Comparison of ENCODE assay signal across 34 mouse cellular contexts in genomic region chr11:12867541-12867940, GRCm38 (mm10).
"Had no signal": no experiment of that assay in that cellular context is flagged by ENCODE, and none has a peak within 500 bp of the region (broad histone marks: within the 10 kb centered on the region; RNA-seq: fewer than 3 reads in every experiment).

No protein-coding gene starts in this region.

- H3K36me3 ChIP-seq: heart, embryonic 12.5 days; heart, embryonic 13.5 days; heart, embryonic 15.5 days; hindbrain, embryonic 10.5 days; hindbrain, embryonic 12.5 days; hindbrain, embryonic 13.5 days; hindbrain, embryonic 15.5 days; intestine, embryonic 15.5 days; kidney, embryonic 15.5 days had no signal

- H3K4me1 ChIP-seq: heart, embryonic 12.5 days; heart, embryonic 13.5 days; heart, embryonic 15.5 days; hindbrain, embryonic 10.5 days; hindbrain, embryonic 12.5 days; hindbrain, embryonic 13.5 days; hindbrain, embryonic 15.5 days; intestine, embryonic 15.5 days; kidney, embryonic 15.5 days had no signal

- H3K9ac ChIP-seq: heart, embryonic 12.5 days; heart, embryonic 13.5 days; heart, embryonic 15.5 days; hindbrain, embryonic 12.5 days; hindbrain, embryonic 13.5 days; hindbrain, embryonic 14.5 days; hindbrain, embryonic 15.5 days; intestine, embryonic 15.5 days; kidney, embryonic 15.5 days had no signal

- H3K4me3 ChIP-seq: heart, embryonic 12.5 days; heart, embryonic 13.5 days; heart, embryonic 15.5 days; hindbrain, embryonic 10.5 days; hindbrain, embryonic 12.5 days; hindbrain, embryonic 13.5 days; hindbrain, embryonic 15.5 days; intestine, embryonic 15.5 days; kidney, embryonic 15.5 days; layer of hippocampus, adult 2 months; left cerebral cortex, adult 2 months had no signal

- H3K27ac ChIP-seq: heart, embryonic 13.5 days; heart, embryonic 15.5 days; hindbrain, embryonic 10.5 days; hindbrain, embryonic 12.5 days; hindbrain, embryonic 13.5 days; hindbrain, embryonic 14.5 days; hindbrain, embryonic 15.5 days; hindbrain, postnatal 0 days; intestine, embryonic 15.5 days; kidney, embryonic 15.5 days; kidney, postnatal 0 days; layer of hippocampus, adult 2 months; left cerebral cortex, adult 2 months had no signal

- H3K4me2 ChIP-seq: heart, embryonic 11.5 days; heart, embryonic 12.5 days; heart, embryonic 13.5 days; heart, embryonic 15.5 days; hindbrain, embryonic 12.5 days; hindbrain, embryonic 13.5 days; hindbrain, embryonic 14.5 days; hindbrain, embryonic 15.5 days; intestine, embryonic 15.5 days; kidney, embryonic 15.5 days had no signal

- H3K9me3 ChIP-seq: heart, embryonic 12.5 days; heart, embryonic 13.5 days; heart, embryonic 15.5 days; hindbrain, embryonic 10.5 days; hindbrain, embryonic 12.5 days; hindbrain, embryonic 13.5 days; hindbrain, embryonic 15.5 days; intestine, embryonic 15.5 days; kidney, embryonic 15.5 days had no signal

- DNase-seq: heart, postnatal 10 days; heart, postnatal 14 days; heart, postnatal 36 days; heart, postnatal 4 days; kidney, adult 11 months; kidney, adult 18-20 months; kidney, adult 2 months; kidney, adult 8-10 months; kidney, adult 9 months; kidney, postnatal 10 days; kidney, postnatal 14 days; kidney, postnatal 25 days; kidney, postnatal 36 days; kidney, postnatal 4 days; layer of hippocampus, postnatal 36 days had no signal

- ATAC-seq: hindbrain, embryonic 16.5 days; hindbrain, postnatal 0 days; inflammation-experienced regulatory T-cells, adult 6 months; intestine, embryonic 15.5 days; intestine, embryonic 16.5 days; intestine, postnatal 0 days had no signal

- H3K27me3 ChIP-seq: heart, embryonic 12.5 days; heart, embryonic 13.5 days; heart, embryonic 15.5 days; hindbrain, embryonic 12.5 days; hindbrain, embryonic 13.5 days; hindbrain, embryonic 15.5 days; intestine, embryonic 15.5 days; kidney, embryonic 15.5 days had no signal
